Mouse (Mus musculus) right cerebral cortex, postnatal 10 days (tissue): ENCODE data around the gene Krtap22-2.
"Not testable (repeated sequence)": the region's sequence is repeated elsewhere in the genome, so short reads cannot be mapped to it uniquely, and the experiment has no call there.

Source experiments
- DNase-seq, 2 experiments: peaks; one replicate each; pipeline ENCODE4 v3.0.0; 2021; ENCODE audit warnings: low spot score in 2 of 2

Gene Krtap22-2

GRCm38 (mm10) chr16:89010659-89011058 is at the start of gene Krtap22-2:
Krtap22-2 (minus strand) TSS chr16:89010759.
- no peak for DNase-seq

- DNase-seq = no peak
These were observed 37.2 kb upstream of the Krtap22-2 start, which contains the start of gene Krtap6-5 for GRCm38 (mm10) chr16:89047783-89048182. Krtap6-5 (minus strand) TSS chr16:89047883.

- not testable (repeated sequence) for DNase-seq
These were observed 30.8 kb upstream of the Krtap22-2 start, which contains the start of gene Gm10228 for GRCm38 (mm10) chr16:89041372-89041771. Gm10228 (minus strand) TSS chr16:89041472.

- DNase-seq = not testable (repeated sequence)
These were observed 20.8 kb upstream of the Krtap22-2 start, which contains the start of gene Krtap6-1 for GRCm38 (mm10) chr16:89031399-89031798. Krtap6-1 (plus strand) TSS chr16:89031699.

- not testable (repeated sequence) for DNase-seq
These were observed 4.4 kb upstream of the Krtap22-2 start, which contains the start of gene Gm10229 for GRCm38 (mm10) chr16:89014984-89015383. Gm10229 (plus strand) TSS chr16:89015284.

- no peak for DNase-seq
These were observed 3.4 kb upstream of the Krtap22-2 start for GRCm38 (mm10) chr16:89013973-89014372.

- DNase-seq = no peak
These were observed 47.8 kb downstream of the Krtap22-2 start, which contains the start of gene Krtap16-3 for GRCm38 (mm10) chr16:88962773-88963172. Krtap16-3 (minus strand) TSS chr16:88962873.
